Mouse (Mus musculus): ENCODE data around the gene Ccdc167. TPM values are rescaled to one million over a fixed set of nuclear protein-coding genes. Genes with fewer than 3 reads are reported as not detected.

Ccdc167 gene
- total RNA-seq, 2 experiments from 2014 or later, result 16.7 to 18.7 TPM

DNA sequence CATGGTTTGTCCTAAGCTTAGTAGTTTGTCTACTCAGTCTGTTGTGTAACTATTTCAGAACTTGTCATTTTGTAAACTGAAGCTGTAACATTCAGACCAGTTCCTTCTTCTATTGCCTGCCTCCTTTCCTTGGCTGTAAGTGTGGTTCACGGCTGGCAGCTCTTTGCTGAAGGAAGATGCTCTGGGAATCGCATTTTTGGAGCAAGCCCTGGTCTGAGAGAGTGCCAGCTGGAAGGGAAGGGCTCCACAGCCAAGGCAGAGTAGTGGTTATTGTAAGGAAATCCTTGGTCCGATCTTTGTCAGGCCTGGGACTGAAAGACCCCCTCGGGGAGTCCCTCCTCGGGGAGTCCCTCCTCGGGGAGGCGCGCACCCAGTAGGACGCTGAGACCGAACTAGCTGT is 28.2 kb downstream of the Ccdc167 start:
- no peak for DNase-seq (ENCODE audit: low spot score in 2 of 2)

GRCm38 (mm10) chr17:29687373-29687772 is 29.5 kb downstream of the Ccdc167 start:
- DNase-seq (ENCODE audit: low spot score in 2 of 2), result no peak

DNA sequence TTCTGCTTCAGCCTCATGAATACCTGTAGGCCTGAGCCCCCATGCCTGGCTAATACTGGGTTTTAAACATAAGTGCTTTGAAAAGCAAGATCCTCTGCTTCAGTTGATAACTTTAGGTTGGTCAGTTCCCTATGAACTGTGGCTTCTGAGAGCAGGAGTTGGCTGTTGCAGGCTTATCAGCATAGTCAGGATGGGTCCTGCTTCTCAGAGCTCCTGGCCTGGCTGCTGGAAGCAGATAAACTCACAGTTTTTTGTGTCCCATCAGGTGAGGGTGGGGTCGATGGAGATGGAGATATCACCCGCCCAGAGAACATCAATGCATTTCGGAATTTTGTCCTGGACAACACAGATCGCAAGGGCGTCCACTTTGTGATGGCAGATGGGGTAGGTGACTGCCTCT is 30.1 kb downstream of the Ccdc167 start:
- DNase-seq (ENCODE audit: low spot score in 2 of 2), result no peak

GRCm38 (mm10) chr17:29684275-29684674 is 32.6 kb downstream of the Ccdc167 start:
- DNase-seq (ENCODE audit: low spot score in 2 of 2), result no peak

DNA sequence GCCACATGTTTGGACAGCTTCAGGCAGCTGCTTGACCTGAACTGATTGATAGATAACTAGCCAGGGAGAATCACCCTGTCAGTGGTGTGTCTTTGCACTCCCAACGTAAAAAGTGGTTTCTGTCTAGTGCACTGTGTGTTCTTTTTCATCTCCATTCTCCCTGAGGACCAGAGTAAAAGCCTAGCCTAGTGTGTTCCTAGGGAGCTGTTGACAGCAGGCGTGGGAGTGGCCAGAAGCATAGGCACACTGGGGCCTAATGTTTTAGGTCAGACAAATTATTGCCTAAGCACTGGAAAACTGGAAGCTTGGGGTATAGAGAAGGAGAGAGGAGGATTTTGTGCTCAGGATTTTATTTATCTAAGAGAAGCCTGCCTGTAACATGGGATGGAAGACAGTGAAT is 33.7 kb downstream of the Ccdc167 start:
- no peak for DNase-seq (ENCODE audit: low spot score in 2 of 2)

GRCm38 (mm10) chr17:29682261-29682660 is 34.6 kb downstream of the Ccdc167 start:
- no peak for DNase-seq (ENCODE audit: low spot score in 2 of 2)

DNA sequence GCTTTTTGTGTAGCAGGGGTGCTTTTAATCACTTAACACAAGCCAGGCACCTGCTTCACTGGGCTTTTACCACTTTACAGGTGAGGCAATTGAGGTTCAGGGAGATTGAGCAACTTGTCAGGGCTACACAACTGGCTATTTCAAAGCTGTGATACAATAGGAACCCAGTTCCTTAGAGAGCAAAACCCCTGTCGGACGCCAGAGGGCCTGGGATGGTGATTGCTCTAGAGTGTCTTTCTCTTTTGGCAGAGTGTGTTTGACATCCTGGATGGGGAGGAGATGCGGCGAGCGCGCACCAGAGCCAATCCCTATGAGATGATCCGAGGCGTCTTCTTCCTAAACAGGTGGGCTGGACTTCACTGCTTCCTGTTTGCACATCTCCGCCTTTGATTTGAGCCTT is 35.2 kb downstream of the Ccdc167 start:
- DNase-seq (ENCODE audit: low spot score in 2 of 2), result no peak

GRCm38 (mm10) chr17:29680921-29681320 is 35.9 kb downstream of the Ccdc167 start:
- no peak for DNase-seq (ENCODE audit: low spot score in 2 of 2)

DNA sequence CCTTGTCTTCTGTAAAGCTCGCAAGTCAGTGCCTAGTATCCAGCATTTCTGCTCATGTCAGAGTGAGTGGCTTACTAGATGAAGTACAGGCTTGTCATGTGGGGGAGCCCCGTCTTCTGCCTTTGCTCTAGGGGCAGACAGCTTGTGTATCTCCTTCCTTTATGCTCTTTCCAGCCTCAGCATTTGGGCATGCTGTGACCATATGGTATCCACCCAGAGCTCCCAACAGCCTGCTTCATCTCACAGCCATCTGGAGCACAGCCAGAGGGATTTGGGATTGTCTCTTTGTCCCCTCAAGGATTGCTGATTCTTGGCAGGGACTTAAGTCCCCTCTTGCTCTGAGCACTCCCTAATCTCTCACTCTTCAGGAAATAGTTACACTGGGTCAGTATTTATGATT is 36.7 kb downstream of the Ccdc167 start:
- DNase-seq (ENCODE audit: low spot score in 2 of 2), result no peak

GRCm38 (mm10) chr17:29679038-29679767 is 37.6 kb downstream of the Ccdc167 start:
- DNase-seq (ENCODE audit: low spot score in 2 of 2), result no peak

DNA sequence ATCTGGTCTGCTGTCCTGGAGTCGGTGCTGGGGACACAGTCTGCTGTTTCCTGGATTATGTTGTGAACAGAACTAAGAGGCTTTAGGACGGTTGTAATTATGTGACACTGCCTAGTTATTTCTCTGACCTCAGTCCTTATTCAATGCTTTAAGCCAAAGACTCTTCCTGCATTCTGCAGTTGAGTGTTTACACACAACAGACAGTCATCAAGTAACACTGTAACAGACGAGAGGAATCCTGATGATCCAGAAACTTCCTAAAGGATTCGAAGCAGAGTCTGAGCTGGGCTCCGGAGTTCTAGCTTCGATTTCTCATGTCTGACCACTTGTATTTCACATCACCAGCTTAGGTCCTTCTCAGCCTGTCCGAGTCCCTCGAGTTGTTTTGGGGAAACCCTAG is 38.3 kb downstream of the Ccdc167 start:
- DNase-seq (ENCODE audit: low spot score in 2 of 2), result no peak

DNA sequence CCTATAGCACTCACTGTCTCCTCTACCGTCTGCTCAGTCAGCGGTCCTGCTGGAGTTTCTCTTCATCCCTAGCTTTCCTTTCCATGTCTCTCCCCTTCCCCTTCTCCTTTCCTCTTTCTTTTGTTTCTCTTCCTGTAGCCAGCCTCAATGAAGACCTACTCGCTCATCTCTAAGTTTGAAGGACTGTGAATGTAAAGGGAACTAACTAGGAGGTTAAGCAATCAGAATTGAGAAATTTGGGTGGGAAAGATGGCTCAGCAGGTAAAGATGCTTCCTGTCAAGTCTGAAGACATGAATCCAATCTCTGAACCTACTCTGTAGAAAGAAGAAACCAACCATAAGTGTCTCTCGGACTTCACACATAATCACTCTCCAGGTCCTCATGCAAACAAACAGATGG is 43.5 kb downstream of the Ccdc167 start:
- DNase-seq (ENCODE audit: low spot score in 2 of 2), result no peak

- DNase-seq (ENCODE audit: low spot score in 2 of 2), result no peak
Observed at GRCm38 (mm10) chr17:29671021-29671420, 45.8 kb downstream of the Ccdc167 start.

DNA sequence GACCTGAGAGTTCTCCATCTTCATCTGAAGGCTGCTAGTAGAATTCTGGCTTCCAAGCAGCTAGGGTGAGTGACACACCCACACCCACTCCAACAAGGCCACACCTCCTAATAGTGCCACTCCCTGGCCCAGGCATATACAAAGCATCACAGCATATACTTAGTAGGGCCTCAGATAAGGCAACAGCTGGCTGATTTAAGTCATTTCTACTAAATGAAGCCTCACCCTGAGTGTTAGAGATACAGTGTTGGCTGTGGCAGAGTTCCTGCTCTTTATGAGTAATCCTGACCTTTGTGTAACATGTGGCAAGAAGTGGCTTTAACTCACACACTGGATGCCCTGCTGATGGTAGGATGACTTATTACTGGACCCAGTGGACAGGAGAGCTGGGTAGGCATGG is 46.9 kb downstream of the Ccdc167 start:
- no peak for DNase-seq (ENCODE audit: low spot score in 2 of 2)

DNA sequence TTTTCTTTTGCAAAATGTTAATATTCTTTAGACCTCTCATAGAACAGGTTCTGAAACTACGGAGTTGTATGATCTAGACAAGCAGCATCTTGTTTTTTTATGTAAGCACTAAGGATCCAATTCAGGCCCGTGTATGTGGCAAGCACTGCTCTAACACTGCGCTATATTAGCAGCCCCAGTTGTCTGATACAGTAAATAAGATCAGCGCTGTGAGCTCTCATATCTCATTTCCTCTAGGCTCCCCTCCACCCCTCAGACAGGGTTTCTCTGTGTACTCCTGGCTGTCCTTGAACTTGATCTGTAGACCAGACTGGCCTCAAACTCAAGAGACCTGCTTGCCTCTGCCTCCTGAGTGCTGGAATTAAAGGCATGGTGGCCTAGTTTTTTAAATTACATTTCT is 47.8 kb downstream of the Ccdc167 start:
- DNase-seq (ENCODE audit: low spot score in 2 of 2), result no peak

- DNase-seq (ENCODE audit: low spot score in 2 of 2), result peak; percentile 52 to 58
Observed at GRCm38 (mm10) chr17:29668051-29668986, 48.5 kb downstream of the Ccdc167 start.

- no peak for DNase-seq (ENCODE audit: low spot score in 2 of 2)
Observed at GRCm38 (mm10) chr17:29662145-29662544, 54.7 kb downstream of the Ccdc167 start.

GRCm38 (mm10) chr17:29660762-29661391 is 56.0 kb downstream of the Ccdc167 start:
- DNase-seq (ENCODE audit: low spot score in 2 of 2), result peak in 1 of 2 experiments; percentile 18

DNA sequence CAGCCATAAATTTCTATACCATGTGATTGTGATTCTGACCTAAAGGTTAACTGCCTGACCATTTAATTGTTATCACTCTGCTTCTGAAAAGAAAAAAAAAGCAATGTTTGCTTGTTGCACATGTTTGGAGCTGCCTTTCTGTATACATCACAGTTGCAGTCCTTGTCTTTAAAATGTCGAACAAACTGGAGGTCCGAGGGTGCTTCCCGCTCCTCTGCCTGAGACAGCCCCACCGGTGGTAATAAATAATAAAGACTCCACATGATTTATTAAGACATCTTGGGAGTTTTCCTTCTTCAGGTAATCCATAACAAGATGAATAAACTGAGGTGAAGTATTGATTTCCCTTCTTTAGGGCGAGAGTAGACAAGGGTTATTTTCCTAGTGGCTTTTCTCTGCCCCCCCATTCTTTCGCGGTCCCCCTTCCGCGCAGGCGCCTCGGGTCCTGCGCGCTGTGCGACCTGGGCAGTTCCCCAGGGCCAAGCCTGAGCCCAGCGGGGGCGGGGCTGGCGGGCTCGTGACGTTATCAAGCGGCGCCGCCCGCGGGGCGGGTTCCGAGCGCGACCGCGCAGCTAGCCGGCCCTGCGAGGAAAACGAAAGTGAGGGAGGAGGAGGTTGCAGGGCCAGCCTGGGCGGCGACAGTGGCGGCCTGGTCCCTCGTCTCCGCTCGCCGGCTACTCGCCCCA is 56.6 kb downstream of the Ccdc167 start, which contains the start of gene Cmtr1:
Cmtr1 (plus strand) TSS at position 520 of the 686 bp plus-strand sequence.
- DNase-seq (ENCODE audit: low spot score in 2 of 2), result peak; percentile 92 to 95

- no peak for DNase-seq (ENCODE audit: low spot score in 2 of 2)
Observed at GRCm38 (mm10) chr17:29658249-29658648, 58.6 kb downstream of the Ccdc167 start.

DNA sequence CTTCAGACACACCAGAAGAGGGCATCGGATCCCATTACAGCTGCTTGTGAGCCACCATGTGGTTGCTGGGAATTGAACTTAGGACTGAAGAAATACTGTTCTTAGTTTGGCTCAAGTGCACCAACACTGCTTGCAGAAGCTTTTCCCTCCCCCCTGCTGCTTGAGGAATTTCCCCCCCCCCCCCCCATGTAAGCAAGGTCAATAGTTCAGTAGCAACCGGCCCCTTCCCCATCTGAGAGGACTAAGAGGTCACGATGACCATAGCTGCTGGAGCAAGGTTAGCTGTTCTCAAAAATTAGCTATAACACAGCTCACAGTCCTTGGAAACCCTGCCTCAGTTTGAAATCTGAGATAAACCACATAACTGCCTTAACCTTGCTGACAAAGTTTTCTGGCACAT is 74.6 kb downstream of the Ccdc167 start:
- no peak for DNase-seq (ENCODE audit: low spot score in 2 of 2)

Measured in left cerebral cortex, adult 18-20 months (tissue).